Mouse (Mus musculus): ENCODE data around the gene Usp48. TPM values are rescaled to one million over a fixed set of nuclear protein-coding genes. Genes with fewer than 3 reads are reported as not detected.

Usp48 gene
- polyA plus RNA-seq, 1 experiment = 67.5 TPM

DNA sequence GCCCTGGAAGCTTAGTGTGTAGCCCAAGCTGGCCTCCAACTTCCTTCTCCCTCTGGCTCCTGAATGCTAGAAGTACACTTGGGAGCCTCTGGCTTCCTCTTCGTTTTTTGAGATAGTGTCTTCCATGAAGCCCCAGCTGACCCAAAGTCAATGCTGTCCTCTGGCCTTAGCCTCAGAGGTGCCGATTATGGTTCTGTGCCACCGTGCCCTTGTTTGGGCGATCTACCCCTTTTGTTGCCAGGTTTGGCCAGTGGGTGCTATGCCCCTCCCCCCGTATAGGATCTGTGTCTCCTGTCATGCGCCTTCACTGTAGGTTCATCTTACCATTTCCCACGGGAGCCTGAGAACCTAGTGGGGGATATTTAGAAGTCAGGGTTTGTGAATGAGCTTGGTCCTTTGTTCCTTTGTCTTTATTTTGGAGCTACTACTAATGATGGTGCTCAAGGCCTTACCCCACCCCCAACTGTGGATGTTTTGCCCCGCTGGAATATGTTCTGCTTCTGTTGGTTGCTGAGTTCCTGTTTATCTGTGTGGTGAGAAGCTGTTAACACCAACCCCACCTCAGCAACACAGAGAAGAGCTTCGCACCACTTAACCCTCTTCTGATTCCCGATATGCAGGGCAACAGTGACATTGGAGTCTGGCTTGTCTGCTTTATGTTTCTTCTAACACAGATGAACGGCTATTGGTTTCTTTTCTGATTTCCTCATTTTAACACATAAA lies 10.1 kb downstream of the Usp48 start:
- WGBS = 70% methylated on average over 11 of the region's 11 CpGs
- H3K4me3 ChIP-seq (replicated peaks; ENCODE audit: extremely low read depth, low read depth, low read length) = no peak overlapping the region
- no peak for DNase-seq
- TF ChIP-seq POLR2A (IDR thresholded peaks at IDR 0.05; ENCODE audit: borderline replicate concordance, extremely low read depth, low read depth, low read length) = no peak
- TF ChIP-seq CTCF (IDR thresholded peaks at IDR 0.05; ENCODE audit: insufficient read depth, low read length) = no peak
- H3K4me1 ChIP-seq (ENCODE audit: control insufficient read depth, insufficient read depth, low read length) = no peaks in the 10 kb centered on the region; the same call in 1 of the 2 replicates

DNA sequence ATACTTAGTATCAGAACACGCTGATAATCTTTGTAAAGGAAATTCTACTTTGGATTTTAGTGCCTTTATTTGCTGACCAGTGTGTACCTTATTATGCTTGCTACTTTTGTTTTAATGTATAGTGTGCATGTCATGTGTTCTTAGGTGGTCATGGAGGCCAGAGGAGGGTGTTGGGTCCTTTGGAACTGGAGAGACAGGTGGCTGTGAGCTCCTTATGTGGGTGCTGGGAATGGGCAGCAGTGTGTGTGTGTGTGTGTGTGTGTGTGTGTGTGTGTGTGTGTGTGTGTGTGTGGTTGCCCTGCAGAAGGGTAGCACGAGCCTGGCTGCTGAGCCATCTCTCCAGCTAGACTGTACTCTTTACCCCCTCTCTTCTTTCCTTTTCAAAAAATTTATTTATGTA lies 13.5 kb downstream of the Usp48 start:
- WGBS = 100% methylated on average over 2 of the region's 2 CpGs
- no peak for TF ChIP-seq POLR2A (IDR thresholded peaks at IDR 0.05; ENCODE audit: borderline replicate concordance, extremely low read depth, low read depth, low read length)
- TF ChIP-seq CTCF (IDR thresholded peaks at IDR 0.05; ENCODE audit: insufficient read depth, low read length) = no peak
- H3K4me3 ChIP-seq (replicated peaks; ENCODE audit: extremely low read depth, low read depth, low read length) = no peak overlapping the region
- no peak for DNase-seq
- H3K4me1 ChIP-seq (ENCODE audit: control insufficient read depth, insufficient read depth, low read length) = peaks cover 8% of the 10 kb centered on the region

DNA sequence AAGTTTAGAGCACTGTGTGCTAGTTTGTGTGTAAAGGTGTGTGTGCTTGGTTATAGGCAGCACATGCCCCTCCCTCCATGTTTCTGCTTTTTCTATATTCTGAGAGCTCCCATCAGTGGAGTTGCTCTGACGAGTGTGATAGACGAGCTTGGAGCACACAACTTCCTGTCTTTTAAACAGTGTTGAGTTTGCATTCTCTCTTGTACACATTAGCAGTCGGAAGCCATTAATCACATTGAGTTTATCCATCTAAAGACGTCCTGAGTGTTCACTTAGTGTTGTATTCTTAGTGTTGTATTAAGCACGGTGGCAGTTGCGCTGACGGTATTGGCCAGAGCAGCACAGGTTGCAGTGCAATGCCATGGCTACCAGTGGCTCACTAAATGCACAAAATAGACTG lies 15.7 kb downstream of the Usp48 start:
- no peak for DNase-seq
- Histone ChIP-seq H3K4me1 (ENCODE audit: control insufficient read depth, insufficient read depth, low read length) (peaks cover 8% of the 10 kb centered on the region), H3K4me3 (replicated peaks; ENCODE audit: extremely low read depth, low read depth, low read length) (no peak overlapping the region)
- WGBS = 32% methylated on average over 7 of the region's 7 CpGs
- TF ChIP-seq CTCF (IDR thresholded peaks at IDR 0.05; ENCODE audit: insufficient read depth, low read length) = no peak

DNA sequence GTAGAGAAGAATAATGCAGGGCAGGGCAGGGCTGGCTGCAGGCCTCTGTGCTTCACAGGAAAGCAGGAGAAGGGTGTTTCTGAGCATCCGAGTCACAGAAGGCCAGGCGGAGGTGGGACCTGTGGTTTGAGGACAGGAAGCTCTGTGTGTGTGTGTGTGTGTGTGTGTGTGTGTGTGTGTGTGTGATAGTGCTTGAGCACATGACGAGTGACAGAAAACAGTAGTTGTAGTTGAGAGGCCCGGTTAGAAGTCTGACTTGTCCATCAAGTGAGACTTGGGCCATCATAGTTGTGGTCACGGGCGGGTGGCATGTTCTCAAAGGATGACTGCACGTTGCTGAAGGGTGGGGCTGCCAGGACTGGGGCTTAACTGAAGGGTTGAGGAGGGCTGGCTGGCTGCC lies 16.1 kb downstream of the Usp48 start:
- WGBS = 33% methylated on average over 7 of the region's 7 CpGs
- peaks cover 8% of the 10 kb centered on the region for H3K4me1 ChIP-seq (ENCODE audit: control insufficient read depth, insufficient read depth, low read length)
- TF ChIP-seq CTCF (IDR thresholded peaks at IDR 0.05; ENCODE audit: insufficient read depth, low read length) (no peak), POLR2A (IDR thresholded peaks at IDR 0.05; ENCODE audit: borderline replicate concordance, extremely low read depth, low read depth, low read length) (no peak)
- no peak overlapping the region for H3K4me3 ChIP-seq (replicated peaks; ENCODE audit: extremely low read depth, low read depth, low read length)
- no peak for DNase-seq

DNA sequence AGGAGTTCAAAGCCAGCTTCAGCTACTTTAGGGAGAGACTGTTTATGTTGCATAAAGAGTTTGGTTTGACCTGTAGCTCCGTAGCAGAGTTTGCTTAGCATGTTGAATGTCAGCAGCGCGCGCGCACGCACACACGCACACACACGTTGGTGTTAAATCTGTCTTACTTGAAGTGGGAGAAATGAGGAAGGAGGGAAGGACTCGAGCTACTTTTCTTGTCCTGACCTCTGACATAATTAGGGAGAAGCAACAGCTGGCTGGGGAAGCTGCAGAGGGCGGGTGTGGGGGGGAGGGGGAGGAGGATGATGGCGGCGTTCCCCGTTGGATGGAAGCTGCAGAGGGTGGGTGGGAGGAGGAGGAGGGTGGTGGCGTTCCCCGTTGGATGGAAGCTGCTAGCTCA lies 16.7 kb downstream of the Usp48 start:
- TF ChIP-seq POLR2A (IDR thresholded peaks at IDR 0.05; ENCODE audit: borderline replicate concordance, extremely low read depth, low read depth, low read length) (no peak), CTCF (IDR thresholded peaks at IDR 0.05; ENCODE audit: insufficient read depth, low read length) (no peak)
- DNase-seq = no peak
- WGBS = 76% methylated on average over 15 of the region's 15 CpGs
- H3K4me1 ChIP-seq (ENCODE audit: control insufficient read depth, insufficient read depth, low read length) = peaks cover 8% of the 10 kb centered on the region
- H3K4me3 ChIP-seq (replicated peaks; ENCODE audit: extremely low read depth, low read depth, low read length) = no peak overlapping the region

DNA sequence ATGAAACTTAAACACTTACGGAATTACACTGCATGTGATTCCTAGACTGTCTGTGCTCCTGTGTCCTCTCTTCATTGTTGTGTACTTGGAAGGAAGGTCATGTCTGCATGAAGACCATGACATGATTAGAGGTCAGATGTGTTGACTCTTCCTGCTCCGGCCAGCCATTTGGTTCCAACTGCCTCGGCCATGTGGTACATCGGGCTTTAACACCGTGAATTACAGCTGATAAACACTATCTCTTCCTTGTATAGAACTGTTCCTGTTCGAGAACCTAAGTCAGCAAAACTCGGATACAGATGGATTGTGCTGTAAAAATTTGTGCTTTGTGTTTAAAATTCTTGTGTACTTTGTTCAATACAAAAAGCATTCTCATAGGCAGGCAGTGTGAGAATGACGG lies 29.3 kb downstream of the Usp48 start:
- Histone ChIP-seq H3K4me3 (replicated peaks; ENCODE audit: extremely low read depth, low read depth, low read length) (no peak overlapping the region), H3K4me1 (ENCODE audit: control insufficient read depth, insufficient read depth, low read length) (no peaks in the 10 kb centered on the region)
- no peak for DNase-seq
- TF ChIP-seq CTCF (IDR thresholded peaks at IDR 0.05; ENCODE audit: insufficient read depth, low read length) (no peak), POLR2A (IDR thresholded peaks at IDR 0.05; ENCODE audit: borderline replicate concordance, extremely low read depth, low read depth, low read length) (no peak)
- WGBS = 92% methylated on average over 8 of the region's 8 CpGs

DNA sequence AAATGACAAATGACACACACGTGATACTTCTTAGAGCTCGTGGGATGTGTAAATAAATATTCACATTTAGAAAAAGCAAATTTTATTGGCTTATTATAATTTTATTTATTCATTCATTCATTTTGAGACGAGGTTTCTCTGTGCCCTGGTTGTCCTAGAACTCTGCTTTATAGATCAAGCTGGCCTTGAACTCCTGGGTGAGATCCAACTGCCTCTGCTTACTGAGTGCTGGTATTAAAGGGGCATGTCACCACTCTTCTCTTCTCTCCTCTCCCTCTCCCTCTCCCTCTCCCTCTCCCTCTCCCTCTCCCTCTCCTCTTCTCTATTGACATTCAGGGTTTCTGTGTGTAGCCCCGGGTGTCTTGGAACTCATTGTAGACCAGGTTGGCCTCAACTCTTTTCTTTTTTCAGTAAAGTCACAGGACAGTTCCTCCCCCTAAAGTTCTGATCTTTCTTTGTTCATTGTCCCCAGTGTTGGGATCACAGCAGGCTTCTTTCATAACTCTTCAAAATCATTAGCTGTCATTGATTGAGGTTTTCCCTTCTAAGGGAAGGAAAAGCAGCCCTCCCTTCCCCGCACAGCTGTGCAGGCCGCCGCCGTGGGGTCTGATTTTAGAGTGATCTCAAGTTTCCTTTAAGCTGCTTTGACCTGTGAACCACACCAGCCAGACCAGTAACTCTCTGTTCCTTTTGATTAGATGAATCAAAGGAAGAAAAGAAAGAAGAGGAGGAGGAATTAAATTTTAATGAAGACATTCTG lies 34.1 kb downstream of the Usp48 start:
- no peak overlapping the region for H3K4me3 ChIP-seq (replicated peaks; ENCODE audit: extremely low read depth, low read depth, low read length)
- no peak for TF ChIP-seq CTCF (IDR thresholded peaks at IDR 0.05; ENCODE audit: insufficient read depth, low read length)
- TF ChIP-seq POLR2A (IDR thresholded peaks at IDR 0.05; ENCODE audit: borderline replicate concordance, extremely low read depth, low read depth, low read length) = no peak
- no peaks in the 10 kb centered on the region for H3K4me1 ChIP-seq (ENCODE audit: control insufficient read depth, insufficient read depth, low read length)
- DNase-seq = no peak
- 74% methylated on average over 8 of the region's 8 CpGs for WGBS

DNA sequence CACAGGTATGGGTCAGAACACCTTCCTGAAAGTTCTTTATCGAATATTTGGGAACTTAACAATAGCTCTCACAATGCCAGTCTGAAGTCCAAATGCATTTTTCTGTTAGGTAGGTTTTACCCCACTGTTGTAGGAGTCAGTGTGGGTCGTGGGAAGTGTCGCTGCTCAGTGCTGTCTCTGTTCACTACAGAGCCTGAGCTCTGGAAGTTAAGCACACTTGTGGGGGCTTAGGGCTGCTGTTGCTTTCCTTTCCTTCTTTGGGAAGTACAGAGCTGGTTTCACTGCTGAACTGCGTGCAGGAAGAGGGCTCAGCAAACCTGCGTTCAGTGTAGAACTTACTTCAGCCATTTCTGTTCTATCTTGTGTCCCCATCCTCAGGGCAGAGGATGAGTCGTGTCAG lies 34.8 kb downstream of the Usp48 start:
- 89% methylated on average over 6 of the region's 6 CpGs for WGBS
- TF ChIP-seq CTCF (IDR thresholded peaks at IDR 0.05; ENCODE audit: insufficient read depth, low read length) (no peak), POLR2A (IDR thresholded peaks at IDR 0.05; ENCODE audit: borderline replicate concordance, extremely low read depth, low read depth, low read length) (no peak)
- Histone ChIP-seq H3K4me1 (ENCODE audit: control insufficient read depth, insufficient read depth, low read length) (no peaks in the 10 kb centered on the region), H3K4me3 (replicated peaks; ENCODE audit: extremely low read depth, low read depth, low read length) (no peak overlapping the region)
- DNase-seq = no peak

DNA sequence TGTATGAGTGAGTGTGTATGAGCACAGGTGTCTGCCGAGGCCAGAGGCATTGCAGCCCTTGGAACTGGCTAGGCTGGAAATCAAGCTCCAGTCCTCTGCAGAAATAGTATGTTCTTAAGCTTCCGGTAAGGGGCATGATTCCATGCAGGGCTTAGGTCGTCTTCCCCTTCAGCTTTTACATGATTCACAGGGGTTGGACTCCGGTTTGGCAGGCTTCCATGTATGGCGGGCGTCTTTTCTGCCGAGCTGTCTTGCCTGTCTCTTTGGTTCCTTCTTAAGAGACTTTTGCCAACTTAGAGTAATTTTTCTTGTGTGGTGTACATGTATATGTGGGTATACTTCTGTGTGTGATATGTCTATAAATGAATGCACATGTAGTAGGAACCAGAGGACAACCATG lies 35.8 kb downstream of the Usp48 start:
- TF ChIP-seq CTCF (IDR thresholded peaks at IDR 0.05; ENCODE audit: insufficient read depth, low read length) (no peak), POLR2A (IDR thresholded peaks at IDR 0.05; ENCODE audit: borderline replicate concordance, extremely low read depth, low read depth, low read length) (no peak)
- DNase-seq = no peak
- H3K4me3 ChIP-seq (replicated peaks; ENCODE audit: extremely low read depth, low read depth, low read length) = no peak overlapping the region
- no peaks in the 10 kb centered on the region for H3K4me1 ChIP-seq (ENCODE audit: control insufficient read depth, insufficient read depth, low read length)
- WGBS = 72% methylated on average over 7 of the region's 7 CpGs

DNA sequence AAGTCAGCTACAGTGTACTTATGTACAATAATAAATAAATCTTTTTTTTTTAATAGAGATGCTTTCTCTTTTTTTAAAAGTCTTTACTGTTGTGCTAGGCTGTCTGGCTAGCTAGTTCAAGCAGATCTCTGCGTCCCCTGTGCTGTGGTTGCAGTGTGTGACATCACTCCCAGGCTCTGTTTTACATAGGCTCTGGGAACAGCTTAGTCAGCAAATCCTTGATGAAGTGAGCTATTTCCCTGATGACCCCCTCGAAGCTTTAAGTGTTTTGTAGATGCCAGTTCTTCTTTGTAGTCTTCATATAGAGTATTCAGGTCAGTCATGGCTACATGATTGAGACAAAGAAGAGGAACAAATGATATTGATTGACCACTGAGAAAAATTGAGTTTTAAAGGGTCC lies 36.6 kb downstream of the Usp48 start:
- H3K4me1 ChIP-seq (ENCODE audit: control insufficient read depth, insufficient read depth, low read length) = no peaks in the 10 kb centered on the region
- no peak overlapping the region for H3K4me3 ChIP-seq (replicated peaks; ENCODE audit: extremely low read depth, low read depth, low read length)
- no peak for DNase-seq
- no peak for TF ChIP-seq CTCF (IDR thresholded peaks at IDR 0.05; ENCODE audit: insufficient read depth, low read length)
- no peak for TF ChIP-seq POLR2A (IDR thresholded peaks at IDR 0.05; ENCODE audit: borderline replicate concordance, extremely low read depth, low read depth, low read length)
- 82% methylated on average over 2 of the region's 2 CpGs for WGBS

Data from lung, adult 2 months (tissue).